Mouse (Mus musculus) midbrain, postnatal 0 days (tissue): ENCODE data around the gene Gm21876. TPM values are rescaled to one million over a fixed set of nuclear protein-coding genes. Genes with fewer than 3 reads are reported as not detected.
"Not testable (repeated sequence)": the region's sequence is repeated elsewhere in the genome, so short reads cannot be mapped to it uniquely, and the experiment has no call there.

Experiments used
- ATAC-seq: fragments of 200-750 bp; cut with Nextera tagmentation; 2 replicates; pipeline ENCODE4 v1.8.0; 2017; ENCODE audit warnings: moderate number of reproducible peaks, mild to moderate bottlenecking, moderate TSS enrichment, moderate library complexity; ENCODE audit not compliant: low FRiP score
- DNase-seq: peaks from one replicate; pipeline ENCODE4 v3.0.0-alpha.2; 2015; ENCODE audit warnings: low spot score
- H3K27ac ChIP-seq: fragments of 300-500 bp; sonication (generic); 2 replicates; pipeline ENCODE4 v1.5.1; 2014; ENCODE audit warnings: low read depth, mild to moderate bottlenecking, low read length, mixed read lengths
- H3K27me3 ChIP-seq: fragments of 300-500 bp; sonication (generic); 2 replicates; pipeline ENCODE4 v1.6.1; 2014; ENCODE audit warnings: low read length, control low read depth, mixed read lengths; ENCODE audit not compliant: insufficient read depth
- H3K36me3 ChIP-seq: fragments of 300-500 bp; sonication (generic); 2 replicates; pipeline ENCODE4 v1.6.1; 2014; ENCODE audit warnings: low read length, control low read depth, mixed read lengths; ENCODE audit not compliant: insufficient read depth
- H3K4me1 ChIP-seq: fragments of 300-500 bp; sonication (generic); 2 replicates; pipeline ENCODE4 v1.6.1; 2014; ENCODE audit warnings: mild to moderate bottlenecking, control low read depth, antibody characterized with exemption, low read length, mixed read lengths; ENCODE audit not compliant: insufficient read depth
- H3K4me2 ChIP-seq: fragments of 300-500 bp; sonication (generic); 2 replicates; pipeline ENCODE4 v1.6.1; 2014; ENCODE audit warnings: low read depth, mild to moderate bottlenecking, low read length, mixed read lengths; ENCODE audit not compliant: poor library complexity, severe bottlenecking
- H3K4me3 ChIP-seq: fragments of 300-500 bp; sonication (generic); 2 replicates; pipeline ENCODE4 v1.5.1; 2014; ENCODE audit warnings: low read depth, mild to moderate bottlenecking, low read length, moderate library complexity
- H3K9ac ChIP-seq: fragments of 300-500 bp; sonication (generic); replicated peaks from 2 replicates; pipeline ENCODE4 v1.6.1; 2014; ENCODE audit warnings: mild to moderate bottlenecking, low read length, moderate library complexity, mixed read lengths; ENCODE audit not compliant: poor library complexity, severe bottlenecking
- H3K9me3 ChIP-seq: fragments of 300-500 bp; sonication (generic); 2 replicates; pipeline ENCODE4 v1.6.1; 2016; ENCODE audit warnings: low read length, control low read depth
- CTCF ChIP-seq: IDR thresholded peaks from 2 replicates; pipeline ENCODE4 v1.5.1; 2016; ENCODE audit warnings: antibody characterized with exemption, mild to moderate bottlenecking
- WGBS: fragments of 180-500 bp; shearing (Covaris S2); extraction: QIAGEN DNeasy Blood & Tissue Kit; methylation state at CpG from one replicate; pipeline ENCODE4 v1.1.7; 2014; 5-methylcytosine and 5-hydroxymethylcytosine counted together
- polyA plus RNA-seq: library from polyadenylated mRNA; unstranded; fragments of >200 nt; fragmentation: Nextera tagmentation; extraction: Ambion mirVana; gene quantifications from 2 replicates; pipeline ENCODE4 v1.2.1, GENCODE M21; 2015
- total RNA-seq: library from RNA; depleted of rRNA; stranded (reverse); fragments of >200 nt; gene quantifications from 2 replicates; pipeline ENCODE4 v1.2.3, GENCODE M21; 2014; rRNA removed

Gm21876 gene
- total RNA-seq (not detected in 2 replicates), polyA plus RNA-seq (not detected in 2 replicates)

- Histone ChIP-seq H3K27me3 (no peaks in the 10 kb centered on the region), H3K9ac (no peak within 1 kb of the TSS), H3K36me3 (no peaks in the 10 kb centered on the region), H3K4me1 (no peaks in the 10 kb centered on the region), H3K4me2 (no peak within 1 kb of the TSS), H3K4me3 (no peak within 1 kb of the TSS), H3K27ac (no peak within 1 kb of the TSS), H3K9me3 (no peaks in the 10 kb centered on the region)
- no peak for TF ChIP-seq CTCF
- DNase-seq: no peak
- ATAC-seq: no peak
- WGBS: 81% methylated on average over 3 of the region's 3 CpGs
These were observed at the start of gene Gm21876 for GRCm38 (mm10) chrX:21175553-21175952. Gm21876 (minus strand) TSS chrX:21175653.

- H3K27ac ChIP-seq: no peak overlapping the region
- H3K9ac ChIP-seq: no peak overlapping the region
- H3K4me1 ChIP-seq: no peaks in the 10 kb centered on the region
- H3K36me3 ChIP-seq: no peaks in the 10 kb centered on the region
- no peak overlapping the region for H3K4me2 ChIP-seq
- H3K27me3 ChIP-seq: no peaks in the 10 kb centered on the region
- no peaks in the 10 kb centered on the region for H3K9me3 ChIP-seq
- ATAC-seq (no peak), DNase-seq (no peak)
- H3K4me3 ChIP-seq: no peak overlapping the region
- WGBS: 50% methylated on average over 3 of the region's 3 CpGs
- no peak for TF ChIP-seq CTCF
These were observed 45.0 kb upstream of the Gm21876 start for GRCm38 (mm10) chrX:21220422-21220821.

- ATAC-seq, H3K27ac ChIP-seq, H3K27me3 ChIP-seq, H3K4me1 ChIP-seq, H3K9me3 ChIP-seq, H3K36me3 ChIP-seq, H3K4me3 ChIP-seq, DNase-seq, H3K4me2 ChIP-seq, H3K9ac ChIP-seq: not testable (repeated sequence)
- WGBS: 96% methylated on average over 24 of the region's 25 CpGs
These were observed 28.8 kb downstream of the Gm21876 start for GRCm38 (mm10) chrX:21146675-21147074.

Other genes starting within 250 kb of the Gm21876 start
- gene Cfp, start 244.1 kb downstream of the Gm21876 start, total RNA-seq: 7.7 and 8.4 TPM in 2 replicates
- 3.1 and 3.2 TPM in 2 replicates for gene Cfp, start 244.1 kb downstream of the Gm21876 start, polyA plus RNA-seq
- 31.7 and 38.4 TPM in 2 replicates for gene Elk1, start 225.0 kb downstream of the Gm21876 start, total RNA-seq
- 15.4 and 16.7 TPM in 2 replicates for gene Elk1, start 225.0 kb downstream of the Gm21876 start, polyA plus RNA-seq
- 11.8 and 14.1 TPM in 2 replicates for gene Uxt, start 213.6 kb downstream of the Gm21876 start, total RNA-seq
- 22.4 and 22.7 TPM in 2 replicates for gene Uxt, start 213.6 kb downstream of the Gm21876 start, polyA plus RNA-seq
- 5.3 and 12.0 TPM in 2 replicates for gene Zfp182, start 113.3 kb downstream of the Gm21876 start, total RNA-seq
- gene Zfp182, start 113.3 kb downstream of the Gm21876 start, polyA plus RNA-seq: 3.9 and 4.0 TPM in 2 replicates
- gene Spaca5, start 107.2 kb downstream of the Gm21876 start, total RNA-seq: not detected in 2 replicates
- gene Spaca5, start 107.2 kb downstream of the Gm21876 start, polyA plus RNA-seq: not detected in 2 replicates
- gene Zfp300, start 86.1 kb downstream of the Gm21876 start, total RNA-seq: 4.4 and 4.7 TPM in 2 replicates
- gene Zfp300, start 86.1 kb downstream of the Gm21876 start, polyA plus RNA-seq: 3.3 and 3.4 TPM in 2 replicates
- gene Ssxa1, start 59.8 kb downstream of the Gm21876 start, total RNA-seq: not detected in 2 replicates
- gene Ssxa1, start 59.8 kb downstream of the Gm21876 start, polyA plus RNA-seq: not detected in 2 replicates